Mouse (Mus musculus): Measurements from ENCODE around the gene Slc30a9.

- TF ChIP-seq POLR2A (IDR thresholded peaks at IDR 0.05; ENCODE audit: borderline replicate concordance, insufficient read depth, low read length) (no peak), CTCF (IDR thresholded peaks at IDR 0.05; ENCODE audit: borderline replicate concordance, insufficient read depth, low read depth, low read length) (no peak)
Measured at GRCm38 (mm10) chr5:67382556-67382955, 75.8 kb downstream of the Slc30a9 start.

All from cerebellum, adult 2 months (tissue).